Mouse (Mus musculus) kidney, adult 2 months (tissue): ENCODE data around the gene Cdk5r2. TPM values are rescaled to one million over a fixed set of nuclear protein-coding genes. Genes with fewer than 3 reads are reported as not detected.

Source experiments
- DNase-seq: peaks from one replicate; pipeline ENCODE4 v3.0.0; 2021
- H3K27ac ChIP-seq: fragments of 200-500 bp; 2 replicates; pipeline ENCODE4 v1.5.1; 2012; ENCODE audit warnings: low read depth, low read length, control low read depth, inconsistent platforms; ENCODE audit not compliant: insufficient read depth
- H3K27me3 ChIP-seq: fragments of 200-500 bp; replicated peaks from 2 replicates; pipeline ENCODE4 v1.6.1; 2012; ENCODE audit warnings: mild to moderate bottlenecking, moderate library complexity, low read length, inconsistent platforms; ENCODE audit not compliant: control insufficient read depth, insufficient read depth
- H3K36me3 ChIP-seq: fragments of 200-500 bp; 2 replicates; pipeline ENCODE4 v1.6.1; 2012; ENCODE audit warnings: mild to moderate bottlenecking, moderate library complexity, low read length, inconsistent platforms; ENCODE audit not compliant: control insufficient read depth, insufficient read depth
- H3K4me1 ChIP-seq: fragments of 200-500 bp; 2 replicates; pipeline ENCODE4 v1.6.1; 2011; ENCODE audit warnings: low read length; ENCODE audit not compliant: control insufficient read depth, insufficient read depth
- H3K4me3 ChIP-seq: fragments of 200-500 bp; 2 replicates; pipeline ENCODE4 v1.5.1; 2011; ENCODE audit warnings: mild to moderate bottlenecking, low read depth, low read length, control low read depth; ENCODE audit not compliant: insufficient read depth
- CTCF ChIP-seq: fragments of 200-500 bp; conservative IDR thresholded peaks from 2 replicates; pipeline ENCODE4 v1.5.1; 2011; ENCODE audit warnings: low read depth, mild to moderate bottlenecking, control low read depth, low read length, moderate library complexity, mixed read lengths; ENCODE audit not compliant: insufficient read depth, insufficient read length
- POLR2A ChIP-seq: fragments of 200-500 bp; IDR thresholded peaks from one replicate; pipeline ENCODE4 v1.6.1; 2011; ENCODE audit warnings: low read depth, low read length, control low read depth
- WGBS: fragments of 180-500 bp; shearing (Covaris S2); methylation state at CpG from one replicate; pipeline ENCODE4 v1.1.7; 2018; 5-methylcytosine and 5-hydroxymethylcytosine counted together
- polyA plus RNA-seq: library from polyadenylated mRNA; depleted of rRNA; stranded (reverse); fragments of >200 nt; gene quantifications from 2 replicates; pipeline ENCODE4 v1.2.3, GENCODE M21; 2012; rRNA removed

The Cdk5r2 gene
- polyA plus RNA-seq, result 0.14 and 0.31 TPM in 2 replicates

DNA sequence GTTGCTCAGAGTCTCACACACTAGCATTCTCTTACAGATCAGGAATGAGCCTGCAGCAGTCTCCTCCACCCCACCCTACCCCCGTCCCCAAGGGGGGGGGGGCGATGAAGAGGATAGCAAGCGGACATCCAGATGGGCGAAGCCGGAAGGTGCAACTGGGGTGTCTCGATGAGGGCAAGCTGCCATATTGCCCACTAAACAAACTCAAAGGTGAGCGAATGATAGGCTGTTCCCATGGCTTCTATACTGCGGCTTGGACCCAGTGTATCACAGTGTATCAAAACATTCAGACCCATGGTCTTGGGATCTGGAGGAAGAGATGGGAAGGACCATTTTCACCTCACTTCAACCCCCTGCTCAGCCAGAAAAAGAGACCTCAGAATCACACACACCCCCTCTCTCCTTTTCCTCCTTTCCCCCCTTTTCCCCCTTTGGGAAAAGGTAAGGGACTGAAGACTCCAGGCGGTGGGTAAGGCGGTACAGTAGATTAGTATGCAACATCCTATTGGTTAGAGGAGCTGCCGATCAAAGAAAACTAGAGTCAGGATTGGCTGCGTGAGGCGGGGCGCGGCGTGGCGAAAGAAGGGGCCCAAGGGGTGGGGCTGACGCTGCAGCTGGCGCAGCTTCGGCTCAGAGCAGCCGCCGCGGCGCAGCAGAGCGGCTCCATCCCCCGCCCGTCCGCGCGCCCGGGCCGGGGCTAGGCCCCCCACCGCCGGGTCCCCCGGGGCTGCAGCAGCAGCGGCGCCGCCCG is at the start of gene Cdk5r2:
Gene Cdk5r2, plus strand, starts transcription at position 629 of the 751 bp plus-strand sequence.
- no peak for TF ChIP-seq POLR2A
- no peak for TF ChIP-seq CTCF
- H3K27me3 ChIP-seq, result peaks cover 17% of the 10 kb centered on the region
- no peaks in the 10 kb centered on the region for H3K36me3 ChIP-seq
- peaks cover 4% of the 10 kb centered on the region; the same call in 1 of the 2 replicates for H3K4me1 ChIP-seq
- no peak within 1 kb of the TSS for H3K27ac ChIP-seq
- 5% methylated on average over 38 of the region's 39 CpGs for WGBS
- peak within 1 kb of the TSS; percentile 41 for H3K4me3 ChIP-seq
- peak; percentile 92 for DNase-seq

DNA sequence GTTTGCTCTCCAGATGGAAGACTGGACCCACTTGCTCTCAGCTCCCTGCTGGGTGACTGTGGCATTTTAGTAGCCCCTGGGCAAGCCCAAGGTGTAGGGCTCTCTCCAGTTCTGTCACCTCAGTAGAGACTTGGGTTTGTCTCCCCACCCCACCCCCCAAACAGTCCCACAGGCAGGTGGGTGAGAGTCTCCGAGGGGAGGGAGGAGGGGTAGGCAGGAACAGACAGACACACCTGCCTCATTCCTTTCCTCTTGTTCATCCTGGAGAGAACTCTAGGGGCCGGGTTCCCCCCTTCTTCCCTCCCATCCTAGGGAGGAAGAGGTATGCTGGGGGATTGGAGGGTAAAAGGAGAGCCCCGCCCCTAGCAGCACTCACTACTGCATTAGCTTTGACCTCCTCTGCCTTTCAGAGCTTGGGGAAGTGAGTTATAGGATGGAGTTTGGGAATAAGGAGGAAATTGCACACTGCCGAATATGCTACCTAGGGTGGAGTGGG is 49.3 kb upstream of the Cdk5r2 start:
- Histone ChIP-seq H3K4me3 (no peak overlapping the region), H3K27me3 (no peaks in the 10 kb centered on the region), H3K36me3 (no peaks in the 10 kb centered on the region), H3K4me1 (no peaks in the 10 kb centered on the region), H3K27ac (no peak overlapping the region)
- TF ChIP-seq POLR2A, result no peak
- 38% methylated on average over 4 of the region's 4 CpGs for WGBS
- DNase-seq, result no peak

DNA sequence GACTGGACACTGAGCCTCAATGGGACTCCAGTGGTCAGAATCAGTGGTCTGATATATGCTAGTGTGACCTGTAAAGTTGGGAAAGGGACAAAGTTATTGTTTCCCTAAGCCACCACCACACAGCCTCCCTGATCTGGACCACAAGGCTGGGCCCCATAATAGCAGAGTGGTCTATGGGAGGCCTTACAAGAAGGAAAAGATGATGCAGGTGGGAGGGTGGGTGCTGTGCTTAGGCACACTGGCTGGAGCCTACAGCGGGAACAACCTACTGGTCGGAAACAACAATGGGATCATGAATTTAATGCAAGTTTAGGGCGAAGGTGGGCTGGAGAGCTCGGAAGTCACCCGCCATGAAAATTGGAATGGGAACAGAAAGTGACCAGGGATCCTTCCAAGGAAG is 48.9 kb upstream of the Cdk5r2 start:
- Histone ChIP-seq H3K27ac (no peak overlapping the region), H3K36me3 (no peaks in the 10 kb centered on the region), H3K4me1 (no peaks in the 10 kb centered on the region), H3K27me3 (no peaks in the 10 kb centered on the region), H3K4me3 (no peak overlapping the region)
- TF ChIP-seq CTCF (no peak), POLR2A (no peak)
- WGBS, result 42% methylated on average over 5 of the region's 5 CpGs
- DNase-seq, result no peak

DNA sequence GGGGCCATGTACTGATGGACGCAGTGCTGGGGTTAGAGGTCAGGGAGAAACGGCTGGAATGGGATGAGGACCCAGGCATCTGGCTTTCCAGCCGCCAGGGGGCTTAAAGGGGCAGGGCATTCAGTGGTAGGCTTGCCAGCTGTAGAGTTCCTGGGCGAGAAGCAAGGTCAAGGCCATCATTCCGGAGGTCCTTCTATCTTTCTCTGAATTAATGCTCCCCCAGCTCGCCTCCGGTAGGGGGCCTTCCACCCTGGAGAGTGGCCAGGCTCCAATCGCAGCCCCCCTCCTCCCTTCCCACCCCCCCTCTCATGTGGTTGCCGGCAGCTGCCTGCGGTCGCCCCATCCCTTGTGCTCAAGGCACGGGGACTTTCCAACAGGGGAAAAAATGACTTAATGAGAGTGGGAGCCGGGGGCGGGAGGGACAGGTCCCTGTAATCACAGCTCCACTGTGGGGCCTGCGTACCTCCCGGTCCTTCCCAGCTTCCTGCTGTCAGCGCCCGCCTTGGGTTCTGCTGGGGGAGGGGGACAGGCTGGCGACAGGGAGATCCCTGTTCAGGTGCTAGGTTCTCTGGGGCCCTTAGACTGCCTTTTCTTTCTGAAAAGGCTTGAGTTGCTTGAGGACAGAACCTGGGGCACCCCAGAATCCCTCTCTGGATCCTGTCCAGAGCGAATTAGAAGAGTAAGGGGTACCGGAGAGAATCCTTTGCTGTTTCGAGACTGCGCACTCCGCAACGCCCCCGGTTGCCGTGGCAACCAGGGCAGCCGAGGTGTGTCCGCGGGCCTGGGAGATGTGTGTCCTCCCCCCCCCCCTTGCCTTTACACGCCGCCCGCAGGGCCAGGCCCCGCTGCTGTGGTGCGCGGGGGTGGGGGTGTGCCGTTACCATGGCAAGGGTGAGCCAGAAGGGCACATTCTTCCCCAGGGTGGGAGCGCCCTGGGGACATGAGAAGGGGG is 48.1 kb upstream of the Cdk5r2 start:
- no peaks in the 10 kb centered on the region for H3K36me3 ChIP-seq
- no peaks in the 10 kb centered on the region for H3K4me1 ChIP-seq
- WGBS, result 4% methylated on average over 38 of the region's 38 CpGs
- H3K4me3 ChIP-seq, result no peak overlapping the region
- no peak for DNase-seq
- H3K27me3 ChIP-seq, result no peaks in the 10 kb centered on the region
- no peak for TF ChIP-seq POLR2A
- 0 out of 2 replicates have a peak, but pooled peaks have one; percentile 16 for TF ChIP-seq CTCF
- H3K27ac ChIP-seq, result no peak overlapping the region

DNA sequence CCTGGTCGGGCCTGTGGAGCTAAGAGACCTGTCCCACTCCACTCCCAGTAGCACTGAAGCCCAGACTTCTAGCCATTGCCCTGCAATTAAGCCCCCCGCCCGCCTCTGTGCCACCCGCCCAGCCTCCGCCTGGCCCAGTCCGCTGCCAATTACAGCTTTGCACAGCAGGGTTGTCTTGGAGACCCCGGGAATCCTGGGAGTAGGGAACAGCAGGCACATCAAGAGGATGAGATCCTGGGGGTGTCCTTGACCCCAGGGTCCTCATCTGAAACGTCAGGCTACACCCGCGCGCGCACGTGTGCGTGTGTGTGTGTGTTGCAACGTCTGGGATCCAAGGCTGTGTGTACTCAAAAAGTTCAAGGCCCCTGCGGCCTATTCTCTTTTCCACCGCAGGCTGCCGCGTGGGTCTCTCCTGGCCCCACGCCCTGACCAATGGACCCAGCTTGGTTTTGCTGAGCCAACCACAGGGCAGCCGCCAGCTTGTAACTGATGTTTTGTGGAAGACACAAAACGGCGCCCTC is 47.1 kb upstream of the Cdk5r2 start:
- no peaks in the 10 kb centered on the region for H3K36me3 ChIP-seq
- H3K27ac ChIP-seq, result no peak overlapping the region
- no peaks in the 10 kb centered on the region for H3K4me1 ChIP-seq
- DNase-seq, result no peak
- TF ChIP-seq POLR2A (no peak), CTCF (no peak)
- 16% methylated on average over 23 of the region's 23 CpGs for WGBS
- no peak overlapping the region for H3K4me3 ChIP-seq
- H3K27me3 ChIP-seq, result no peaks in the 10 kb centered on the region

DNA sequence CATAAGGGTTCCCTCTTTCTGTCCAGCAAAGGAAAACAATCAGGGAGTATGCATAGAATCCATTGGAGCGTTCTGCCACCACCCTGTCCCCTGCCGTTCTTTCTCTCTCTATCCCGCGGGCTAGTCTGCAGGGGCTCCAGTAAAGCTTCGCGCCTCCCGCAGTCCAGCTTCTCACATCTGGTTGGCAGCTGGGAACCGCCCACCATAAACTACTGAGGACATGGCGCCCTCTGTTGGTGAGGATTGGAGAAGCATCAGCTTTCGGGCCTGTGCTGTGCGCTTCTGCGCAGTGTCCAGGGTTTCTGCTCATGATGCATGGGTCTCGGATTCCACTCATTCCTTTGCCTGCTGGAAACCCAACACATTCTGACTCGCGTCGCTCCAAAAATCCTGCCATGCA is 46.7 kb upstream of the Cdk5r2 start:
- under 1% methylated on average over 16 of the region's 16 CpGs for WGBS
- no peak overlapping the region for H3K27ac ChIP-seq
- H3K4me1 ChIP-seq, result no peaks in the 10 kb centered on the region
- TF ChIP-seq CTCF, result peak; percentile 95
- no peak for TF ChIP-seq POLR2A
- H3K27me3 ChIP-seq, result no peaks in the 10 kb centered on the region
- DNase-seq, result peak; percentile 92
- no peaks in the 10 kb centered on the region for H3K36me3 ChIP-seq
- H3K4me3 ChIP-seq, result no peak overlapping the region

DNA sequence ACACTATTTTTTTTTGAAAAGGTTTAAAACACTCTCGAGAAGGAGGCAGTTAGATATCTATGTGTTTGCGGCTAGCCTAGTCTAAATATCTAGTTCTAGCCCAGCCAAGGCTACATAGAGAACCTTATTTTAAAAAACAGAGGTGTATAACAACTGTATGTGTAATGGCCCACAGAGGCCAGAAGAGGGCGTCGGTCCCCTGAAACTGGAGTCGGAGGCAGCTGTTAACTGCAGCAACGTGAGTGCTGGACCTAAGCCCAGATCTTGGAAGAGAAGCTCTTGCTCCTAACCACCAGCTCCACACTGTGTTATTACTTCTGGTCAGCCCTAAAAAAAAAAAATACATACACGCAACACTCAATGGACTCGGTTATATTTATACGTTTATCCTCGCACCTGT is 45.7 kb upstream of the Cdk5r2 start:
- no peaks in the 10 kb centered on the region for H3K36me3 ChIP-seq
- no peak overlapping the region for H3K4me3 ChIP-seq
- H3K27me3 ChIP-seq, result no peaks in the 10 kb centered on the region
- no peaks in the 10 kb centered on the region for H3K4me1 ChIP-seq
- WGBS, result 60% methylated on average over 10 of the region's 10 CpGs
- no peak for DNase-seq
- TF ChIP-seq CTCF (no peak), POLR2A (no peak)
- no peak overlapping the region for H3K27ac ChIP-seq
